Mouse (Mus musculus): ENCODE measurements at regions not wholly inside any gene's neighbourhood (a gene's known extent, or its start where the extent isn't known, plus 50 kb on each side); places are given as distances from the start of the nearest gene placed in this dataset.

- Histone ChIP-seq H3K27ac (ENCODE audit: insufficient read depth, low read length) (no peak overlapping the region), H3K9me3 (replicated peaks; ENCODE audit: control insufficient read depth, insufficient read depth, low read length, poor library complexity, severe bottlenecking) (no peaks in the 10 kb centered on the region), H3K9ac (ENCODE audit: low read depth, poor library complexity, severe bottlenecking) (no peak overlapping the region), H3K4me3 (ENCODE audit: low read depth, low read length) (no peak overlapping the region), H3K36me3 (ENCODE audit: control insufficient read depth, insufficient read depth, low read length, poor library complexity, severe bottlenecking) (no peaks in the 10 kb centered on the region), H3K27me3 (ENCODE audit: control insufficient read depth, insufficient read depth, low read length, poor library complexity, severe bottlenecking) (no peaks in the 10 kb centered on the region), H3K4me1 (ENCODE audit: control insufficient read depth, insufficient read depth, low read length) (peaks cover 2% of the 10 kb centered on the region)
- TF ChIP-seq EP300 (IDR thresholded peaks at IDR 0.05; ENCODE audit: insufficient read depth, low read depth, low read length) (no peak), POLR2A (IDR thresholded peaks at IDR 0.05; ENCODE audit: insufficient read depth, low read length) (no peak), CTCF (IDR thresholded peaks at IDR 0.05; ENCODE audit: low read depth, low read length) (no peak)
These were observed 74.4 kb upstream of the Bach2 start for GRCm38 (mm10) chr4:32164081-32164641.

DNA sequence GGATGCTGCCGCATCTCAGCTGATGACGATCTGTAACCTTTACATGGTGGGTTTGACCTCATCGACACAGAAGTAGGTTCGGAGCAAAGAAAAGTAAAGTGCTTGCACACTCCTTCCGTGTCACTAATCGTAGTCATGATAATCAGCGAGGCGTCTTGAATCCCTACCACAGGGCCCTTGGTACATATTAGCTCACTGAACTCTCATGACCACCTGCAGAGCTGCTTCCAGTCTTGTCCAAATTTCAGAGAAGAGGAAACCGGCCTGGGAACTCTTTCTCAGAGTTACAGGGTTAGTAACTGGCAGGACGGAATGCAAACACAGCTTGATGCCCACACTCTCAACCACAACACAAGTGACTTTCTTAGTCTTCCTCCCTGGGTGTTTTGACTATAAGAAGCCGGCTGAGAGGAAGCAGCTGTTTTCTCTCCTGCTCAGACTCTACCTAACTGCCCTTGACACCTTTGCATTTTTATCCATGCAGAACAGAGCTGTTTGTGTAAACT, 73.8 kb upstream of the Bach2 start:
- Histone ChIP-seq H3K4me3 (ENCODE audit: low read depth, low read length) (no peak overlapping the region), H3K9ac (ENCODE audit: low read depth, poor library complexity, severe bottlenecking) (no peak overlapping the region), H3K9me3 (replicated peaks; ENCODE audit: control insufficient read depth, insufficient read depth, low read length, poor library complexity, severe bottlenecking) (no peaks in the 10 kb centered on the region), H3K27me3 (ENCODE audit: control insufficient read depth, insufficient read depth, low read length, poor library complexity, severe bottlenecking) (no peaks in the 10 kb centered on the region), H3K4me1 (ENCODE audit: control insufficient read depth, insufficient read depth, low read length) (peaks cover 2% of the 10 kb centered on the region), H3K27ac (ENCODE audit: insufficient read depth, low read length) (no peak overlapping the region), H3K36me3 (ENCODE audit: control insufficient read depth, insufficient read depth, low read length, poor library complexity, severe bottlenecking) (no peaks in the 10 kb centered on the region)
- TF ChIP-seq EP300 (IDR thresholded peaks at IDR 0.05; ENCODE audit: insufficient read depth, low read depth, low read length) (no peak), POLR2A (IDR thresholded peaks at IDR 0.05; ENCODE audit: insufficient read depth, low read length) (no peak), CTCF (IDR thresholded peaks at IDR 0.05; ENCODE audit: low read depth, low read length) (no peak)

DNA sequence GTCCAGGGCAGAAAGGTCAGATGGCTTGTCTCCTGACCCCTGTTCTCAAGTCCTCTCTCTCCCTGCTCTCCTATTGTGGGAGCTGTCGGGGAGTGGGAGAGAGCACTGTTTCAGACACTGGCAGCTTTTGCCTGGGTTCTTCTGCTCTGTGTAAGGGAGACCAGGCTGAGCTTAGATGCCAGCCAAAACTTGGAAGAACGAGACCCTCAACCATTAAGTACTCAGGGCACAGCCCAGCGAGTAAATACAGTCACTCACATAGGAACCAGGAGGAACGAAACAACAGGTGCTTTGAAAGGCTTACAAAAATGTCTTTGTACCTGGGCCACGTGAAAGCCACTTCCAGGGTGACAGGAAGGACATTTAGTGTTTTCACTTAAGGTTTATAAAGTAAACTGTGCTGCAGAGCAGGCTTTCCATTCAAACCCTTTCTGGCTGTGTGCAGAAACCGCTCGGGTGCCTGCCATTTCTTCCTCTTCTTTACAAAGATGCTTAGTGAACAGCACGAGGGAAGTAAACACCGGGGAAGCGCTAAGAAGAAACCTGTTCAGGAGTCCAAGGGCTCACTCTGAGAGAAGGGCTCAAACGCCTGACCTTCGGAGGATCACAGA, 72.6 kb upstream of the Bach2 start:
- no peaks in the 10 kb centered on the region for H3K9me3 ChIP-seq (replicated peaks; ENCODE audit: control insufficient read depth, insufficient read depth, low read length, poor library complexity, severe bottlenecking)
- H3K27ac ChIP-seq (ENCODE audit: insufficient read depth, low read length), result no peak overlapping the region
- no peak overlapping the region for H3K9ac ChIP-seq (ENCODE audit: low read depth, poor library complexity, severe bottlenecking)
- TF ChIP-seq POLR2A (IDR thresholded peaks at IDR 0.05; ENCODE audit: insufficient read depth, low read length), result no peak
- H3K27me3 ChIP-seq (ENCODE audit: control insufficient read depth, insufficient read depth, low read length, poor library complexity, severe bottlenecking), result no peaks in the 10 kb centered on the region
- H3K4me1 ChIP-seq (ENCODE audit: control insufficient read depth, insufficient read depth, low read length), result peaks cover 6% of the 10 kb centered on the region
- H3K36me3 ChIP-seq (ENCODE audit: control insufficient read depth, insufficient read depth, low read length, poor library complexity, severe bottlenecking), result no peaks in the 10 kb centered on the region
- H3K4me3 ChIP-seq (ENCODE audit: low read depth, low read length), result no peak overlapping the region

DNA sequence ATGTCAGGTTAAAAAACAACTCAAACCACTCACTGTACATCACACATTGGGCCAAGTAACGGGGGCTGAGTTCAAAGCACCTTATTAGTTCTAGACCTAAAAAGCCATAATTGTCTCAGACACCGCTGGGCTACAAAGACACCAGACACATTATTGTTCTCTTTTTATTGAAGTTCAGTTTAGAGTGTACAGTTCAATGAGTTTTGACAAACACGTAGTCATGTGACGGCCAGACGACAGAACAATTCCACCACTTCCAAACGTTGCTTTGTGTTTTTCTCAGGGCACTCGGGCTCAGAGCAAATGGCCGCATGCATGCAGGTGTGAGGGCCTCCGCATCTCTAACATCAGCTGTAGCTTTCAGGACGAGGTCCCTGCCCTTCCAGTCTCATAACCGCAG, 71.5 kb upstream of the Bach2 start:
- no peak for TF ChIP-seq POLR2A (IDR thresholded peaks at IDR 0.05; ENCODE audit: insufficient read depth, low read length)
- TF ChIP-seq CTCF (IDR thresholded peaks at IDR 0.05; ENCODE audit: low read depth, low read length), result no peak
- no peak for TF ChIP-seq EP300 (IDR thresholded peaks at IDR 0.05; ENCODE audit: insufficient read depth, low read depth, low read length)
- Histone ChIP-seq H3K4me1 (ENCODE audit: control insufficient read depth, insufficient read depth, low read length) (peaks cover 6% of the 10 kb centered on the region), H3K27ac (ENCODE audit: insufficient read depth, low read length) (no peak overlapping the region)

DNA sequence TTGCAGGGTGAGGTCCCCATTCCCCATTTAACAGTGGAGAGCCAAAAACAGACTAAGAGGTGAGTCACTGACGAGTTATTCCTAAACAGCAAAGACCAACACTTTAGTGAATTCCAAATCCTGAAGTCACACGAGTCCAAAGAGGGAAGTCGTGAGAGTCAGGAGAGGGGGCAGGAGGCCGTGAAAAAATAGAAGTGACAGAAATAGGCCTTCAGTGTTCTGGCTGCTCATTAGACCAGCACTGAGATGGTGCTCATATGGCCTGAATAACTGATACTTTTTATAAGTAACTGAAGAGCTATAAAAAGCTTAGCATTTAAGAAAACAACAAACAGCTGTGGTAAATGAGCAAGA, 68.5 kb upstream of the Bach2 start:
- no peak overlapping the region for H3K4me3 ChIP-seq (ENCODE audit: low read depth, low read length)
- no peak overlapping the region for H3K27ac ChIP-seq (ENCODE audit: insufficient read depth, low read length)
- H3K36me3 ChIP-seq (ENCODE audit: control insufficient read depth, insufficient read depth, low read length, poor library complexity, severe bottlenecking), result no peaks in the 10 kb centered on the region
- H3K9me3 ChIP-seq (replicated peaks; ENCODE audit: control insufficient read depth, insufficient read depth, low read length, poor library complexity, severe bottlenecking), result no peaks in the 10 kb centered on the region
- H3K27me3 ChIP-seq (ENCODE audit: control insufficient read depth, insufficient read depth, low read length, poor library complexity, severe bottlenecking), result no peaks in the 10 kb centered on the region
- no peak overlapping the region for H3K9ac ChIP-seq (ENCODE audit: low read depth, poor library complexity, severe bottlenecking)
- TF ChIP-seq EP300 (IDR thresholded peaks at IDR 0.05; ENCODE audit: insufficient read depth, low read depth, low read length), result no peak
- TF ChIP-seq CTCF (IDR thresholded peaks at IDR 0.05; ENCODE audit: low read depth, low read length), result no peak
- H3K4me1 ChIP-seq (ENCODE audit: control insufficient read depth, insufficient read depth, low read length), result peaks cover 4% of the 10 kb centered on the region

More for the DNA sequence above, 71.5 kb upstream of the Bach2 start:
- H3K4me3 ChIP-seq (ENCODE audit: low read depth, low read length), result no peak overlapping the region
- H3K27me3 ChIP-seq (ENCODE audit: control insufficient read depth, insufficient read depth, low read length, poor library complexity, severe bottlenecking), result no peaks in the 10 kb centered on the region
- no peaks in the 10 kb centered on the region for H3K9me3 ChIP-seq (replicated peaks; ENCODE audit: control insufficient read depth, insufficient read depth, low read length, poor library complexity, severe bottlenecking)
- no peak overlapping the region for H3K9ac ChIP-seq (ENCODE audit: low read depth, poor library complexity, severe bottlenecking)
- H3K36me3 ChIP-seq (ENCODE audit: control insufficient read depth, insufficient read depth, low read length, poor library complexity, severe bottlenecking), result no peaks in the 10 kb centered on the region

GRCm38 (mm10) chr4:32170460-32171192, 68.0 kb upstream of the Bach2 start:
- TF ChIP-seq CTCF (IDR thresholded peaks at IDR 0.05; ENCODE audit: low read depth, low read length), result no peak
- no peak for TF ChIP-seq POLR2A (IDR thresholded peaks at IDR 0.05; ENCODE audit: insufficient read depth, low read length)
- TF ChIP-seq EP300 (IDR thresholded peaks at IDR 0.05; ENCODE audit: insufficient read depth, low read depth, low read length), result no peak
- no peaks in the 10 kb centered on the region for H3K36me3 ChIP-seq (ENCODE audit: control insufficient read depth, insufficient read depth, low read length, poor library complexity, severe bottlenecking)
- H3K9ac ChIP-seq (ENCODE audit: low read depth, poor library complexity, severe bottlenecking), result no peak overlapping the region
- H3K27ac ChIP-seq (ENCODE audit: insufficient read depth, low read length), result no peak overlapping the region
- H3K4me1 ChIP-seq (ENCODE audit: control insufficient read depth, insufficient read depth, low read length), result peaks cover 4% of the 10 kb centered on the region
- H3K4me3 ChIP-seq (ENCODE audit: low read depth, low read length), result no peak overlapping the region
- H3K27me3 ChIP-seq (ENCODE audit: control insufficient read depth, insufficient read depth, low read length, poor library complexity, severe bottlenecking), result no peaks in the 10 kb centered on the region
- H3K9me3 ChIP-seq (replicated peaks; ENCODE audit: control insufficient read depth, insufficient read depth, low read length, poor library complexity, severe bottlenecking), result no peaks in the 10 kb centered on the region

Data from ES-Bruce4 (cell line).